Mouse (Mus musculus) intestine, embryonic 15.5 days (tissue): ENCODE data around the gene Nup62cl. TPM values are rescaled to one million over a fixed set of nuclear protein-coding genes. Genes with fewer than 3 reads are reported as not detected.

Source experiments
- ATAC-seq: fragments of 200-750 bp; cut with Nextera tagmentation; 2 replicates; pipeline ENCODE4 v1.8.0; 2017; ENCODE audit warnings: moderate TSS enrichment, moderate library complexity
- H3K27ac ChIP-seq: fragments of 300-500 bp; sonication (generic); 2 replicates; pipeline ENCODE4 v1.5.1; 2015; ENCODE audit warnings: mild to moderate bottlenecking, inconsistent platforms
- H3K27me3 ChIP-seq: fragments of 300-500 bp; sonication (generic); replicated peaks from 2 replicates; pipeline ENCODE4 v1.6.1; 2015; ENCODE audit warnings: inconsistent platforms
- H3K36me3 ChIP-seq: fragments of 300-500 bp; sonication (generic); 2 replicates; pipeline ENCODE4 v1.6.1; 2015; ENCODE audit warnings: inconsistent platforms
- H3K4me1 ChIP-seq: fragments of 300-500 bp; sonication (generic); replicated peaks from 2 replicates; pipeline ENCODE4 v1.6.1; 2015; ENCODE audit warnings: inconsistent platforms
- H3K4me2 ChIP-seq: fragments of 300-500 bp; sonication (generic); replicated peaks from 2 replicates; pipeline ENCODE4 v1.6.1; 2015; ENCODE audit warnings: mild to moderate bottlenecking, inconsistent platforms
- H3K4me3 ChIP-seq: fragments of 300-500 bp; sonication (generic); replicated peaks from 2 replicates; pipeline ENCODE4 v1.5.1; 2015; ENCODE audit warnings: inconsistent platforms
- H3K9ac ChIP-seq: fragments of 300-500 bp; sonication (generic); 2 replicates; pipeline ENCODE4 v1.6.1; 2015; ENCODE audit warnings: inconsistent platforms
- H3K9me3 ChIP-seq: fragments of 300-500 bp; sonication (generic); 2 replicates; pipeline ENCODE4 v1.6.1; 2016; ENCODE audit warnings: inconsistent platforms
- WGBS: fragments of 180-500 bp; shearing (Covaris S2); methylation state at CpG from one replicate; pipeline ENCODE4 v1.1.7; 2015; 5-methylcytosine and 5-hydroxymethylcytosine counted together
- polyA plus RNA-seq: library from polyadenylated mRNA; unstranded; fragments of >200 nt; fragmentation: Nextera tagmentation; extraction: Ambion mirVana; gene quantifications from 2 replicates; pipeline ENCODE4 v1.2.1, GENCODE M21; 2015

Gene Nup62cl
- polyA plus RNA-seq = 3.3 and 5.3 TPM in 2 replicates

DNA sequence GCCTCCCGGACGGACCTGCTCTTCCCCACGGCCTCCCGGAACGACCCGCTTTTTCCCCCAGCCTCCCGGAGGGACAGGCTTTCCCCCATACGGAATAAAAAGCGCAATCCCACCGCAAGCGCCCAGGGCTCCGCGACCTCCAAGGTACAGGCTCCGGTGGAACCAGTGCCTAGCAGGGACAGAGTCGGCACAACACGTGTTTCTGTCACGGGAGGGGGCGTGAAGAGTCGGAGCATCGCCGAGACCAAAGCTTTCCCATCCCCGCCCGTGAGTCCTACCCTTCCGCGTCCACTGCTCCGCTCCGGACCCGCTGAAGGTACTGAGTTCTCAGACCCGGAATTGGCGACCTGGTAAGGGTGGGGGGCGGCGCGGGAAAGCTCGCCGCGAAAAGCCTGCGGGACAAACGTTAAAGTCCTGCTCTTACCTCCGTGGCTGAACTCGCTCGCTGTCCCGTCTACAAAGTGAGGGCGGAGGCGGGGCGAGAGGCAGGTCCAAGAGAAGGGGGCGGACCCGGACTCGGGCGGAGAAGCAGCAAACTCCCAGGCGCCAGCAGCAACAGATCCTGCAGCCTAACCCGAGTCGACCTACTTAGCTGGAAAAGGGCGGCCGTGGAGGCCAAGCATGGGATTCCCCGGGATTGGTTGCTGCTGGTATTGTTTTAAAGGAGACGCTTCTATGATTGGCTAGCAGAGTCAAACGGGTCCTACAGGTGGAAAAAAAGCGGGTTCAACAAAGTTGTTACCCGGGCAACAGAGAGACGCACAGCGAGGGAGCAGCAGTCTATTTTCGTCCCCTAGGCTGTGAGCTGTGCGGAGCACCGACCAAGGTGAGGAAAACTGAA lies at the start of gene Nup62cl, which contains the start of gene Pih1h3b:
Nup62cl (minus strand) TSS at position 578 of the 841 bp plus-strand sequence.
Pih1h3b (plus strand) TSS at position 745 of the 841 bp plus-strand sequence.
- H3K4me2 ChIP-seq = peak within 1 kb of the TSS; percentile 60
- no peaks in the 10 kb centered on the region for H3K36me3 ChIP-seq
- H3K9ac ChIP-seq = no peak within 1 kb of the TSS
- H3K4me1 ChIP-seq = no peaks in the 10 kb centered on the region
- H3K9me3 ChIP-seq = no peaks in the 10 kb centered on the region
- peak; percentile 86 for ATAC-seq
- H3K4me3 ChIP-seq = peak within 1 kb of the TSS; percentile 35
- WGBS = 28% methylated on average over 64 of the region's 64 CpGs
- peaks cover 11% of the 10 kb centered on the region for H3K27me3 ChIP-seq
- H3K27ac ChIP-seq = no peak within 1 kb of the TSS

DNA sequence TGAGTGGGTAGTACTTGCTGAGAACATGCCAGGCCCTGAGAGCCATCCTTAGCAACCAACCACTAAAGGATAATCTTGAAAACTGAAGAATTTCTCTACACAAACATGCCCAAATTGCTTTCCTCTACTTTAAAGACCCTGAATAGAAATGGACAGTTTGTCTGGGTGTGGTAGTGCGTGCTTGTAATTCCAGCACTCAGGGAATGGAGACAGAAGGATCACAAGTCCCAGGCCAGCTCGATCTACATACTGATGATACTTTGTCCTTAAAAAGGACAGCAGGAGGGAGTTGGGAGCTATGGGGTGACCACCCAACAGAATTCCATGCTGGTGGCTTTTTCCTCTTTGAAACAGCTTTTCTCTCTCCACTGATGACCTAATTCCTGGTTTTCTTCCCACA lies 31.6 kb upstream of the Nup62cl start:
- H3K4me2 ChIP-seq = no peak overlapping the region
- H3K27ac ChIP-seq = no peak overlapping the region

DNA sequence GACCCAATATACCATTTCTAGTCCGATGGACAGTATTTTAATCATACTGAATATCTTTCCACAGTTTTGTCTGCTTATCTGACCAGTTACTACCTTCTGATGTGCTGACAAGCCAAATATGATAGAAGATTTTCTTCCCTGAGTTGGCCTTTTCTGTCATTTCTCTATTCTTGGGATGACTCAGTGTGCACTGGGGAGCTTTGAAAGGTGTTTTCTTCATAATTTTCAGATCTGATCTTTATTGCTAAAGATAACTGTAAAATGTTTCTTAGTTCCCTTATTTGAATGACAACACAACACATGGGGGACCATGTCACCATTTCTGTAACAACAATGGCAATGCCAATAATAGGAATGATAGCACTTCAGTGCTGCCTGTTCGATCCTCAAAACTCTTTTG lies 20.0 kb upstream of the Nup62cl start:
- no peak overlapping the region for H3K9ac ChIP-seq
- H3K4me3 ChIP-seq = no peak overlapping the region
- H3K27me3 ChIP-seq = no peaks in the 10 kb centered on the region
- H3K9me3 ChIP-seq = no peaks in the 10 kb centered on the region
- ATAC-seq = no peak
- H3K36me3 ChIP-seq = no peaks in the 10 kb centered on the region
- H3K4me1 ChIP-seq = no peaks in the 10 kb centered on the region
- no peak overlapping the region for H3K27ac ChIP-seq
- no peak overlapping the region for H3K4me2 ChIP-seq
- WGBS = 97% methylated on average over 2 of the region's 2 CpGs

More for the DNA sequence above, 31.6 kb upstream of the Nup62cl start:
- Histone ChIP-seq H3K9ac (no peak overlapping the region), H3K4me3 (no peak overlapping the region), H3K4me1 (no peaks in the 10 kb centered on the region), H3K27me3 (no peaks in the 10 kb centered on the region), H3K36me3 (no peaks in the 10 kb centered on the region), H3K9me3 (no peaks in the 10 kb centered on the region)
- ATAC-seq = no peak
- WGBS = 75% methylated on average over 2 of the region's 2 CpGs

DNA sequence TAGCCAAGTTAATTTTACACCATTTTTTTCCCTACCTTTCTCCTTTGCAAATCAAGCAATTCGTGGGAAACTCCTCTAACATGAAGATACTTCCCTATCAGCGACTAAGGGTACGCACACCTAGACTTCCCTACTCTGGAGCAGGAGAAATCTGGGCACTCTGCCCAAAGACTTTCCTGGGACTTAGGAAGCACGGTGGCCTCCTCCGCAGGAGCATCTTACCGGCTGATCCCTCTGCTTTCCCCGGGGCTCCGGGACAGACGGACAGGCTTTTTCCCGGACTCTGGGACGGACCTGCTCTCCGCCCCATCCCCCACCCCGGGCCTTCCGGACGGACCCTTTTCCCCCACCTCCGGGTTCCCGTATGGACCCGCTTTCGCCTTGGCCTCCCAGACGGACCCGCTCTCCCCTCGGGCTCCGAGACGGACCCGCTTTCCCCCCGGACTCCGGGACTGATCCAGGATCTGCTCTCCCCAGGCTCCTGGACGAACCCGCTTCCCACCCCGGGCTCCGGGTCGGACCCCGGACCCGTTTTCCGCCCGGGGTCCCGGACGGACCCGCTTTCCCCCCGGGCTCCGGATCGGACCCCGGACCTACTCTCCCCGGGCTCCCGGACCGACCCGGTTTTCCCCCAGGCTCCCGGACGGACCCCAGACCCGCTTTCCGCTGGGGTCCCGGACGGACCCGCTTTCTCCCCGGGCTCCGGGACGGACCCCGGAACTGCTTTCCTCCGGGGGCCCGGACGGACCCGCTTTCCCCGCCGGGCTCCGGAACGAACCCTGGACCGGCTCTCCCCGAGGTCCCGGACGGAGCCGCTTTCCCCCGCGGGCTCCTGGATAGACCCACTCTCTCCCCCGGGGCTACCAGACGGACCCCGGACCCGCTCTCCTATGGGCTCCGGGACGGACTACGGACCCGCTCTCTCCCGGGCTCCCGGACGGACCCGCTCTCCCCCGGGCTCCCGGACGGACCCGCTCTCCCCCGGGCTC lies 1.3 kb downstream of the Nup62cl start:
- H3K9me3 ChIP-seq = no peaks in the 10 kb centered on the region
- 20% methylated on average over 70 of the region's 90 CpGs for WGBS
- no peaks in the 10 kb centered on the region for H3K36me3 ChIP-seq
- peaks cover 11% of the 10 kb centered on the region for H3K27me3 ChIP-seq
- no peak overlapping the region for H3K27ac ChIP-seq
- H3K9ac ChIP-seq = no peak overlapping the region
- no peaks in the 10 kb centered on the region for H3K4me1 ChIP-seq
- H3K4me2 ChIP-seq = peak overlapping the region; percentile 60
- peak overlapping the region; percentile 35 for H3K4me3 ChIP-seq
- ATAC-seq = 0 out of 2 replicates have a peak, but pooled peaks have one; percentile 34

DNA sequence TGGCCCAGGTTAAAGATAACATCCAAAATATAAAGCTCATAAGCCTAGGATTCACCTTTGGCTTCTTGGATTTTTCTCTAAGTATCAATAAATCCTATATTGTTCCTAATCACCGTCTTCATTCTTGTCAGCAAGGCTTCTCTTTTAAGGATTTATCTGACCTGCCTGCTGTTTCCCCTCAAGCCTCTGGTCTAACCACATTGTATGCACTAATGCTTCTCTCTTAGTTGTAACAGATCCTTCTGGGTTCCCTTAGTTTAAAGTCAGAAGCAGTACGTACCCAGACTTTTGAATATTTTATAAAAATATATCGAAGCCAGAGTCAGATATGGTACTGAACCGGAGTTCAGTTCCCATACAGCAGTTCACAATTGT lies 63.8 kb downstream of the Nup62cl start:
- H3K4me3 ChIP-seq = no peak overlapping the region
- H3K36me3 ChIP-seq = no peaks in the 10 kb centered on the region
- no peak overlapping the region for H3K27ac ChIP-seq
- no peak overlapping the region for H3K9ac ChIP-seq
- no peaks in the 10 kb centered on the region for H3K27me3 ChIP-seq
- H3K9me3 ChIP-seq = no peaks in the 10 kb centered on the region
- H3K4me2 ChIP-seq = no peak overlapping the region
- 0 out of 2 replicates have a peak, but pooled peaks have one; percentile 17 for ATAC-seq
- 85% methylated on average over 4 of the region's 4 CpGs for WGBS
- H3K4me1 ChIP-seq = no peaks in the 10 kb centered on the region

DNA sequence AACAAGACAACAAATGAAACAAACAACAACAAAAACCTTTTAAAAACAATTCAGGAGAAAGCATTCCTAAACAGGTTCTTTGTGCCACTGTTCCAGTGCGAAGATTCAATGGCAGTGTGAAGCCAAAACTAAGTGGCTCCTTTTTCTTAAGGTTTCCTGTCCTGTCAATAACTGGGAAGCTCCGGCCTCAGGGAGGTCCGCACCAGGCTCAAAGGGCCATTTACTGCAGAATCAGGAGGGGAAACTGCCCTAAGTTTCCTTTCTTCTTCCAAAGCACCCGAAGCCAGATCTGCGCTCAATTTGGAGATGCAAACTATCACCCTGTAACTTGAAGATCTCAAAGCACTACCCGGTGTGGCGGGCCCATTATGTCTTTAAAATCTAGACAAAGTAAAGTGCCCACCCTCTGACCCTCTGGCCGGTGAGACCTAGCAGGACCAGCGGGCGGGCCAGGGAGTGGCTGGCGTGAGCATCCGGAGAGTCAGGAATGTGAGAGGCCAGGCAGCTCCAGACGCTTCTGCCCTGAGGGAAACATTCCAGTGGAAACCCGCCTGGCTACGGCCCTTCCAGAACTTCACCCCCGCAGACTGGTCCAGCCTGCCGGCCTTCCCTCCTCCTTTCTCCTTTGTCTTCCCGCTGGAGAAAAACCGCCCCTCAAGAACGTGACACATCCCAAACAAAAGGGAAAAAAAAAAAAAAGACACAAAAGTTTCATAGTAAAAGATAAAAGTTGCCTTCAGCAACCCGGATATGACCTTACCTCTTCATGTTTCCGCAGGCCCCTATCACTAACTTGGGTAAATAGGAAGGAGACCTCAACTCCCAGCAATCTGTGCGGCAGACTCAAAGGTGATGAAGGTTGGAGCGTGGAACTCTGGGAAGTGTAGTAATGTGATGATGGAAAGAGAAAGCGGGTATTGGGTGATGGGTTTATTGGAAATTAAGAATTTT lies 64.5 kb downstream of the Nup62cl start, which contains the start of gene Rbm41:
Rbm41 (minus strand) TSS at position 856 of the 951 bp plus-strand sequence.
- Histone ChIP-seq H3K9me3 (no peaks in the 10 kb centered on the region), H3K4me3 (peak within 1 kb of the TSS; percentile 51), H3K27me3 (no peaks in the 10 kb centered on the region), H3K27ac (peak within 1 kb of the TSS; percentile 51), H3K4me1 (no peaks in the 10 kb centered on the region), H3K9ac (peak within 1 kb of the TSS; percentile 57), H3K36me3 (no peaks in the 10 kb centered on the region), H3K4me2 (peak within 1 kb of the TSS; percentile 46)
- peak; percentile 92 for ATAC-seq
- WGBS = 18% methylated on average over 25 of the region's 25 CpGs

DNA sequence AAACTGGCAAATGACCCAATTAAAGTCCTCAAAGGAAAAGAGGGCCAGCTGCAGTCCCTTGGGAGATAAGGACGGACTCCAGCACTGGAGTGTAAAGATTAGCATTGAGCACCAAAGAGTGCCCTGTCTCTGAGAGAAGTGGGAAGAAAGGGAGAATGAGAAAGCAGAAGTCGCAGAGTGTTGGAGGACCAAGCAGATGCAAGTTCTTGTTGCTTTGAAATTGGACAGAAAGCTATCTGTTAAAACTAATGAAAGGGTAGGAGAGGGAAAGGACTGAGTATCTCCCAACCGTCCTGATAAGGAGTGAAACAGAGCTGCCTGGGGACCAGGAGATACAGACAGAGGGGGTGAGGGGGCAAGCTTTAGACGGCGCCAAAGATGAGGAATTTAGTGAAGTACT lies 80.4 kb downstream of the Nup62cl start:
- WGBS = 73% methylated on average over 5 of the region's 5 CpGs
- H3K9ac ChIP-seq = no peak overlapping the region
- H3K9me3 ChIP-seq = no peaks in the 10 kb centered on the region
- no peak overlapping the region for H3K27ac ChIP-seq
- H3K4me2 ChIP-seq = no peak overlapping the region
- H3K36me3 ChIP-seq = no peaks in the 10 kb centered on the region
- ATAC-seq = no peak
- no peaks in the 10 kb centered on the region for H3K27me3 ChIP-seq
- no peak overlapping the region for H3K4me3 ChIP-seq
- no peaks in the 10 kb centered on the region for H3K4me1 ChIP-seq

Other genes with a start within 250 kb of the Nup62cl start
- 13.3 TPM in 2 replicates for gene Morc4, start 191.0 kb downstream of the Nup62cl start, polyA plus RNA-seq
- gene Rbm41, start 64.1 kb downstream of the Nup62cl start, polyA plus RNA-seq = 3.2 and 3.5 TPM in 2 replicates
- gene Pih1h3b, start 167 bp upstream of the Nup62cl start, polyA plus RNA-seq = not detected in 2 replicates